Comparison of ENCODE assay signal across 8 mouse cellular contexts in the genomic region with DNA sequence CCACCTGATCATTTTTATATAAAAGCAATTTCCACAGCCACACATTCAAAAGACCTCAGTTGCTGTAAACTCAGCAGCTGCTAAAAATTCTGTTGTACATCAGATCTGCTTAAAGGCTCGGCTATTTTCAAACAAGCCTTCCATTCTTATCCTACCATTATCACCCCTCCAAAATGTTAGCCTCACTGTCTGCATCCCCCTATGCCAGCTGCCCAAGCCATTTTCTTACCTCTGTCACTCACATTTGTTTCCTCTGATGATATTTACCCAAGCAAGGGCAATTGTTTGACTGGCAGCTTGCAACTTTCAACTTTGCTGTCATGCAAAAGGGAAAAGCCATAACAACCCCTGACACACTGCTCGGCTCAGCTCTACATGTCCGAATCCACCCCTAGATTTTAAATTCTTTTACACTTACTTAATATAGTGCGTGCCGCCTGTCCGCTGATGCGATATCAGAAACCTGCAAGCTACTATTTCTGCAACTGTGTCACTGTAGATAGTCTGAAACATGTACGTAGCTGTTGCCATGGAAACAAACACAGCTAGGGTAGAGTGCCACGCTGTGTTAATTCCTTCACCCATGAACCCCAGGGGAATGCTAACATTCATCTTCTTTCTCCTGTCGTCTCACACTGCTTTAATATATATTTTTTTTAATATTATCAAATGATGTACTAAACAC.
A peak's percentile ranks its signal among the peaks of the same experiment; 100 is the strongest.
DNase-seq lines count a peak whose midpoint lies in the region; ATAC-seq lines count a peak whose summit lies in the region.

No protein-coding gene starts in this region.

- ATAC-seq in hindbrain, embryonic 11.5 days (ENCODE audit: low FRiP score): peak; percentile 40; the same call in 1 of the 2 replicates
- ATAC-seq in forebrain, embryonic 16.5 days: peak; percentile 92
- ATAC-seq in midbrain, embryonic 13.5 days: peak; percentile 81
- no peak for ATAC-seq in granulocyte monocyte progenitor cell, adult 5-6 weeks (replicated peaks; ENCODE audit: poor library complexity, severe bottlenecking)

- no peaks in the 10 kb centered on the region for H3K36me3 ChIP-seq in hindbrain, embryonic 11.5 days (ENCODE audit: control insufficient read depth, insufficient read depth, low read length)
- no peaks in the 10 kb centered on the region for H3K36me3 ChIP-seq in hindbrain, embryonic 10.5 days
- no peaks in the 10 kb centered on the region for H3K36me3 ChIP-seq in forebrain, embryonic 16.5 days (ENCODE audit: control insufficient read depth, insufficient read depth)
- H3K36me3 ChIP-seq in midbrain, embryonic 13.5 days: no peaks in the 10 kb centered on the region

- no peak overlapping the region for H3K27ac ChIP-seq in hindbrain, embryonic 11.5 days (ENCODE audit: low read depth, low read length)
- no peak overlapping the region for H3K27ac ChIP-seq in hindbrain, embryonic 10.5 days
- H3K27ac ChIP-seq in forebrain, embryonic 16.5 days (ENCODE audit: low read length): peak overlapping the region; percentile 12; the same call in 1 of the 2 replicates
- peak overlapping the region; percentile 30 for H3K27ac ChIP-seq in midbrain, embryonic 13.5 days

- H3K9ac ChIP-seq in hindbrain, embryonic 11.5 days (ENCODE audit: low read depth, low read length): no peak overlapping the region
- H3K9ac ChIP-seq in forebrain, embryonic 16.5 days (replicated peaks; ENCODE audit: low read depth, low read length): no peak overlapping the region
- no peak overlapping the region for H3K9ac ChIP-seq in midbrain, embryonic 13.5 days (replicated peaks)

- H3K9me3 ChIP-seq in hindbrain, embryonic 11.5 days (ENCODE audit: control insufficient read depth, low read length): no peaks in the 10 kb centered on the region
- no peaks in the 10 kb centered on the region for H3K9me3 ChIP-seq in hindbrain, embryonic 10.5 days
- no peaks in the 10 kb centered on the region for H3K9me3 ChIP-seq in forebrain, embryonic 16.5 days (ENCODE audit: control insufficient read depth, low read length)
- no peaks in the 10 kb centered on the region for H3K9me3 ChIP-seq in midbrain, embryonic 13.5 days

- H3K4me2 ChIP-seq in hindbrain, embryonic 11.5 days (replicated peaks; ENCODE audit: low read depth, low read length): no peak overlapping the region
- peak overlapping the region; percentile 27 for H3K4me2 ChIP-seq in forebrain, embryonic 16.5 days (ENCODE audit: low read length)
- H3K4me2 ChIP-seq in midbrain, embryonic 13.5 days (replicated peaks): peak overlapping the region; percentile 19; the same call in 1 of the 2 replicates

- WGBS in hindbrain, embryonic 11.5 days: 79% methylated on average over 10 of the region's 10 CpGs
- WGBS in hindbrain, embryonic 10.5 days: 84% methylated on average over 10 of the region's 10 CpGs
- 51% methylated on average over 10 of the region's 10 CpGs for WGBS in forebrain, embryonic 16.5 days
- 42% methylated on average over 10 of the region's 10 CpGs for WGBS in midbrain, embryonic 13.5 days

- H3K4me3 ChIP-seq in hindbrain, embryonic 11.5 days (ENCODE audit: low read depth, low read length): no peak overlapping the region
- no peak overlapping the region for H3K4me3 ChIP-seq in hindbrain, embryonic 10.5 days
- H3K4me3 ChIP-seq in forebrain, embryonic 16.5 days (replicated peaks; ENCODE audit: low read length): peak overlapping the region; percentile 10; the same call in 1 of the 2 replicates
- H3K4me3 ChIP-seq in midbrain, embryonic 13.5 days (replicated peaks): no peak overlapping the region

- H3K4me1 ChIP-seq in hindbrain, embryonic 11.5 days (replicated peaks; ENCODE audit: control insufficient read depth, insufficient read depth, low read length): no peaks in the 10 kb centered on the region
- peaks cover 14% of the 10 kb centered on the region for H3K4me1 ChIP-seq in hindbrain, embryonic 10.5 days (replicated peaks)
- peaks cover 14% of the 10 kb centered on the region for H3K4me1 ChIP-seq in forebrain, embryonic 16.5 days (replicated peaks; ENCODE audit: control insufficient read depth, insufficient read depth, low read length)
- H3K4me1 ChIP-seq in midbrain, embryonic 13.5 days (replicated peaks): peaks cover 35% of the 10 kb centered on the region

- no peaks in the 10 kb centered on the region for H3K27me3 ChIP-seq in hindbrain, embryonic 11.5 days (ENCODE audit: control insufficient read depth, insufficient read depth, low read length)
- no peaks in the 10 kb centered on the region for H3K27me3 ChIP-seq in hindbrain, embryonic 10.5 days (ENCODE audit: insufficient read depth, poor library complexity, severe bottlenecking)
- H3K27me3 ChIP-seq in forebrain, embryonic 16.5 days (replicated peaks; ENCODE audit: control insufficient read depth, insufficient read depth, low read length): no peaks in the 10 kb centered on the region
- no peaks in the 10 kb centered on the region for H3K27me3 ChIP-seq in midbrain, embryonic 13.5 days

- DNase-seq in hindbrain, embryonic 11.5 days (ENCODE audit: low spot score): peak; percentile 23
- DNase-seq in hindbrain, embryonic 10.5 days (ENCODE audit: low spot score): no peak
- DNase-seq in brain, adult 2 months (ENCODE audit: low read depth, low spot score): peak; percentile 78
- DNase-seq in urinary bladder, postnatal 4 days (ENCODE audit: low spot score in 2 of 2): no peak
- DNase-seq in right cerebral cortex, postnatal 36 days (ENCODE audit: low spot score in 2 of 2): no peak

Comparison
In these comparisons a context has a peak if more than half of its experiments do, and no peak if none do; other contexts are left out.
1. DNase-seq: peak in hindbrain, embryonic 11.5 days (single experiment) and brain, adult 2 months (single experiment); none in hindbrain, embryonic 10.5 days (single experiment), urinary bladder, postnatal 4 days (0 of 2) and right cerebral cortex, postnatal 36 days (0 of 2).
2. H3K27ac ChIP-seq: peak in forebrain, embryonic 16.5 days (single experiment) and midbrain, embryonic 13.5 days (single experiment); none in hindbrain, embryonic 11.5 days (single experiment) and hindbrain, embryonic 10.5 days (single experiment).